Mouse (Mus musculus): ENCODE results near the gene Ktn1. TPM values are rescaled to one million over a fixed set of nuclear protein-coding genes. Genes with fewer than 3 reads are reported as not detected.

Ktn1 gene
- polyA plus RNA-seq, 1 experiment from 2014 or later, result 23.6 TPM

DNA sequence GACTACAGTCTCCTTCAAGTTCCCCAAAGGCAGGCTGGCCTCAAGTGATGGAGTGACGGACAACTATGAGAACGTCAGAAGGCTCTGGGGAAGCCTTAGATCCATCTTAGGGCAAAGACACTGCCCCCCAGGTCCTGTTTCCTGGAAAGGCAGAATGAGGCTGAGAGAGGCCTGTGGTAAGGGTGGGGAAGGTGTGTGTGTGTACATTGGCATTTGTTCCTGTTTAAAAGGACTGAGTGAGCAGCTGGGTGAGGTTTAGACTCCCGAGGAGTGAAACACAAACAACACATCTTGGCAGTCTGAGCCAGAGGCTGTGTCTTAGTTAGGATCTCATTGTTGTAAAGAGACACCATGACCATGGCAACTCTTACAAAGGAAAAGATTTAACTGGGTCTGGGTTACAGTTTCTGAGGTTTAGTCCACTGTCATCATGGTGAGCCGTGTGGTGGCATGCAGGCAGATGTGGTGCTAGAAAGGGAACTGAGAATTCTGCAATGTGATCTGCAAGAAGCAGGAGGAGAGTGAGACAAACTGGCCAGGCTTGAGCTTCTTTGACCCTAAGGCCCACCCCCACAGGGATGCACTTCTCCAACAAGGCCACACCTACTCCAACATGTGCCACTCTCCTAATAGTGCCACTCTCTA, 106.1 kb downstream of the Ktn1 start:
- no peak overlapping the region for H3K27ac ChIP-seq
- H3K4me3 ChIP-seq (ENCODE audit: inconsistent target), result no peak overlapping the region
- no peaks in the 10 kb centered on the region for H3K79me2 ChIP-seq (ENCODE audit: inconsistent target)
- H3K36me3 ChIP-seq (ENCODE audit: inconsistent target), result no peaks in the 10 kb centered on the region
- 60% methylated on average over 4 of the region's 4 CpGs for WGBS (ENCODE audit: missing documents)

DNA sequence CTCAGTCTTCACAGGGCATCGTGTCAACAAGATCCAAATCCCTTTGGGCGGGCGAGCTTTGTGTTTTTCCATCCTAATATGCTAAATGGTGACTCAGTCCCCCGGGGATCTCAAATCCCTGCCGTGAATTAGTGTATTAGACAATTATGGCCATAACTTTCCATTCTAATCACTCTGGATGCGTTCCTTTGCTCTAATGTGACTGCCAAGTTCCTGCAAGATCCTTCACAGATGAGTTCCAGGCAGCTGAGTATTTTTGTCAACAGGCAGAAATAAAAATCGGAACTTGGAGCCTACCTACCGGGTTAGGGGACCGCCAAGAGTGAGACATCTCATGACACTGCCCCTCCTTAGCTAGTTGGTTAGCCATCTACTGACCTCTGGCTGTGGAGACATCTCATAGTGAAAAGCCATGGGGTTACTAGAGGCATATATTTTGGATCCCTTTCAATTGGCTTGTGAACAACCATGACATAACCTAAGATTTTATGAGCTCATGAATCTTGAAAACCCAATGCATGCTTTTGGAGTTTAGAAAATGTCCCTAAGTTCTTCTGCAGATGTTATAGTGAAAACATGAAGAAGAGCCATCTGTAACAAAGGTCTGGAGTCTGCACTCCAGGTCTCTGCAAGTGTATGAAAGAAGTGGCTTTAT, 108.3 kb downstream of the Ktn1 start:
- WGBS (ENCODE audit: missing documents), result 97% methylated on average over 9 of the region's 9 CpGs
- no peaks in the 10 kb centered on the region for H3K79me2 ChIP-seq (ENCODE audit: inconsistent target)
- H3K36me3 ChIP-seq (ENCODE audit: inconsistent target), result no peaks in the 10 kb centered on the region
- no peak overlapping the region for H3K27ac ChIP-seq
- H3K4me3 ChIP-seq (ENCODE audit: inconsistent target), result no peak overlapping the region

DNA sequence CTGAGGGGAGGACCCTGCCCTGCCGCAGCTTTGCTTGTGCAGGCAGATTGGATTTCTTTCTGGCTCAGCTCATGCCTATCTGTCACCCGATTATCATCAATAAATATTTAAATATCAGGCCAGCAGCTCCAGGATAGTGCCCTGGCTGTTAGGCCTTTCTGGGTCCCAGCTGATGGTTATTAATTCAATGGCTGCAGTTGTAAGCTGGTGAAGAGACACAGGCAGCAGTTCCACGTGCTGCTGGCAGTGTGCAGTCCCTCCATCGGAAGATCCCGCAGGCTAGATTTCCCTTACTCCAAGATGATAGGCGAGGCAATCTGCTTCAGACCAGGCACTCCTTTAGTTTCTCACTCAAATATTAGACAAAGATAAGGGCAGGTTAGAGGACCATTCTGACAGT, 116.9 kb downstream of the Ktn1 start:
- 88% methylated on average over 6 of the region's 6 CpGs for WGBS (ENCODE audit: missing documents)
- Histone ChIP-seq H3K4me3 (ENCODE audit: inconsistent target) (no peak overlapping the region), H3K79me2 (ENCODE audit: inconsistent target) (no peaks in the 10 kb centered on the region), H3K27ac (no peak overlapping the region), H3K36me3 (ENCODE audit: inconsistent target) (no peaks in the 10 kb centered on the region)

GRCm38 (mm10) chr14:47765796-47766195, 117.5 kb downstream of the Ktn1 start:
- no peaks in the 10 kb centered on the region for H3K79me2 ChIP-seq (ENCODE audit: inconsistent target)
- H3K27ac ChIP-seq, result no peak overlapping the region
- no peak overlapping the region for H3K4me3 ChIP-seq (ENCODE audit: inconsistent target)
- H3K36me3 ChIP-seq (ENCODE audit: inconsistent target), result no peaks in the 10 kb centered on the region
- WGBS (ENCODE audit: missing documents), result 93% methylated on average over 3 of the region's 3 CpGs

DNA sequence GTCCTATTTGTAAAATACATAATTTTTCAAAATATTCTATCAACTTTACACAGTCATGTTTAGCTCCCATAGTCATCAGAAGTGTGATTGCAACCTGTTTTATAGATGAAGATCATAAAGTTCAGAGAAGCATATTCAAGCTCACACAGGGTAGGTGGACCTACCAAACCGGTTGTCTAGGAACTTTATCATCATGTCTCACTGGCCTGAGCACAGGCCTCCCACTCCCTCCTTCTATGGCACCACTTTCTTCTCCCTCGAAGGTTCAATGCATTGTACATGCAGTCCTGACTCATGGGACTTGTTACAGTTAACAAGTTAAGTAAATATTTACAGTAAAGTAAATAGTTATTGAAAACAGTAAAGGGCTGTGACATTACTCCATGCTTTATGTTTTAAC, 118.1 kb downstream of the Ktn1 start:
- H3K27ac ChIP-seq, result no peak overlapping the region
- no peaks in the 10 kb centered on the region for H3K36me3 ChIP-seq (ENCODE audit: inconsistent target)
- 92% methylated on average over 2 of the region's 2 CpGs for WGBS (ENCODE audit: missing documents)
- no peak overlapping the region for H3K4me3 ChIP-seq (ENCODE audit: inconsistent target)
- no peaks in the 10 kb centered on the region for H3K79me2 ChIP-seq (ENCODE audit: inconsistent target)

DNA sequence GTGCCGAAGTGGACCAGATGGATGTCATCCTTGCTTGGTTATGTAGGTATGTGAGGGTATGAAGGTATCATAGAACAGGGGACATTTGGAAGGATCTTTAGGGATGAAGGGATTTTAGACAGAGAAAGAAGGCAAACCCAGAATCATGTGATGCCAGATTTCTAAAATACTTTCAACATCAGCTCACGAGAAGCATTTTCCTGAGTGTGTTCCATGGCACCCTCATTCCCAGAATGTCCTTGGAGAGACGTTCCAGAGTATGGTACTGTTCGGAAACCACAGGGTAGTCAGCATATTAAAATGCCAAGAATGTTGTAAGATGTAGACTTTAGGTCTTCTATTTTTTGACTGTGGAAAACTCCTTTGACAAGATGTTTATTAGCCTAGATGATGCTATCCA, 123.2 kb downstream of the Ktn1 start:
- H3K27ac ChIP-seq, result no peak overlapping the region
- no peaks in the 10 kb centered on the region for H3K79me2 ChIP-seq (ENCODE audit: inconsistent target)
- 100% methylated on average over 4 of the region's 4 CpGs for WGBS (ENCODE audit: missing documents)
- H3K36me3 ChIP-seq (ENCODE audit: inconsistent target), result no peaks in the 10 kb centered on the region
- H3K4me3 ChIP-seq (ENCODE audit: inconsistent target), result no peak overlapping the region

DNA sequence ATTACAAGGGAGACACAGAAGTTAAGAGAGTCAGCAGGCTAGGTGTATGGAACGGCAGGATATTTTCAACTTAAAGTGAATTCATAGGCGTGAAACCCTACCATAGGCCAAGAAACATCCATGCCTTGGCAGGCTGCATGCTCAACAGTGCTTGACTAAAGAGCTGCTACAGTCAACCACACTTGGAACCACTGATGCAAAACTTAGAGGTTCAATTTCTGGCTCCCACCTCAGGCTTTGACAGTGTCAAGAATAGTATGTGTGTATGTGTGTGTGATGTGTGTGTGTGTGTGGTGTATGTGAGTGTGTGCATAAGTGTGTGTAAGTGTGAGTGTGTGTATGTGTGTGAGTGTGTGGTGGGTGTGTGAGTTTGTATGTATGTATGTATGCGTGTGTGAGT, 127.3 kb downstream of the Ktn1 start:
- no peaks in the 10 kb centered on the region for H3K36me3 ChIP-seq (ENCODE audit: inconsistent target)
- 97% methylated on average over 3 of the region's 3 CpGs for WGBS (ENCODE audit: missing documents)
- no peaks in the 10 kb centered on the region for H3K79me2 ChIP-seq (ENCODE audit: inconsistent target)
- no peak overlapping the region for H3K4me3 ChIP-seq (ENCODE audit: inconsistent target)
- H3K27ac ChIP-seq, result no peak overlapping the region

DNA sequence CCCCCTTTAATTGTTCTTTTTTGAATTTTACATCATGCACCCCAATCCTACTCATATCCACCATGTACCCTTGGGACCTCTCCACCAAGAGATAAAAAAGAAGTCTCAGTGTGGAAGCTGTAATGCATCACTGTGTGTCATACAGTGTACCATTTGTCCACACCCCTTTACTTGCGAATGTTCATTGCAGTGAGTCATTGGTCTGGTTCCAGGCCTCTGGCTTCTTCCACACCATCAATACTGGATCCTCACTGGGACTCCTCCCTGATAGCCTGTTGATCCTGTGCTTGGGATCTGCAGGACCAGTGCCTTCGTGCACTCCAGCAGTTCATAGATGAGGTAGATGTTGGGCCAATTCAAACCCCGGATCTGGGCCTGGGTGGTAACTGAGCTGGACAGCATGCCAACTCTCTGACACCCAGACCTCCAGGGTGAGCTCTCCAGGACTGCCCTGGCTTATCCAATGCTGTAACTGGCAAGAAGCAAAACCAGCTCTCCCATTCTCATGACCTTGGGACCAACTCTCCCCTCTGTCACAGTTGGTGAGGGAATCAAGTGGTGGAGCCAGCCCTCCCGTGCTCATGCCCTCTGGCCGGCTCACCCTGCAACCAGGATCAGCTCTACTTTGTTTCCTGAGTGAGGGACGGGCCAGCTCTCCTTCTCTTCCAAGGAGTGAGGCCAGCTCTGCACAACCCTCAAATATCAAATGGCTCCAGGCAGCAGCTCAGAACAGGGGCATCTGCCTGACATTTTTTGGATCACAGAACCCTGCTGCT, 128.2 kb downstream of the Ktn1 start:
- no peaks in the 10 kb centered on the region for H3K36me3 ChIP-seq (ENCODE audit: inconsistent target)
- no peak overlapping the region for H3K4me3 ChIP-seq (ENCODE audit: inconsistent target)
- no peak overlapping the region for H3K27ac ChIP-seq
- 95% methylated on average over 6 of the region's 6 CpGs for WGBS (ENCODE audit: missing documents)
- H3K79me2 ChIP-seq (ENCODE audit: inconsistent target), result no peaks in the 10 kb centered on the region

DNA sequence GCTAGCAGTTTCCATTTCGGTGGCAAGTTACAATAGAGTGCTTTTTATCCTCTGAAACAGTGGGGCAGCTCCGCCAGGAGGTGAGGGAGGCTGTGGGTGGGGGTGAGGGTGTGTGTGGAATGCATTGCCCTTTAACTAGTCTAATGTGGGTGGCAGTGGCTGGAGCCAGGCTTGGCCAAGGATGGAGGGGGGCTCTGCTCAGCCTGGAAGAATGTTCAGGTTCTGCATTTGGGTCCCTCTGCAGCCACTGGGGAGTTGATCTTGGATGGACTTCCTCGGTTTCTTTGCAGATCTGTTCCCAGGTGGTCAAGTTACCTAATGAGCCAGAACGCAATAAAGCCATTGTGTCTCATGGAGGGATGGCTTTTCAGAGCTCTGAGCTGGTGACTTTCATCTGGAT, 137.9 kb downstream of the Ktn1 start:
- H3K27ac ChIP-seq, result no peak overlapping the region
- H3K79me2 ChIP-seq (ENCODE audit: inconsistent target), result no peaks in the 10 kb centered on the region
- no peaks in the 10 kb centered on the region for H3K36me3 ChIP-seq (ENCODE audit: inconsistent target)
- no peak overlapping the region for H3K4me3 ChIP-seq (ENCODE audit: inconsistent target)
- 65% methylated on average over 4 of the region's 4 CpGs for WGBS (ENCODE audit: missing documents)

Other genes with a start within 250 kb of the Ktn1 start
- 0.40 to 11.8 TPM (median 7.6 TPM) in 3 replicates for gene Dlgap5, start 230.0 kb upstream of the Ktn1 start, polyA plus RNA-seq (2018)
- 13.3 to 16.6 TPM (median 14.3 TPM) in 3 replicates for gene Fbxo34, start 198.0 kb upstream of the Ktn1 start, polyA plus RNA-seq (2018)
- gene Atg14, start 77.8 kb upstream of the Ktn1 start, polyA plus RNA-seq (2018), result 8.9 to 13.0 TPM (median 10.3 TPM) in 3 replicates